Mouse (Mus musculus) kidney, adult 2 months (tissue): ENCODE data around the gene Ralgps1.

Experiments
- CTCF ChIP-seq: fragments of 200-500 bp; conservative IDR thresholded peaks from 2 replicates; pipeline ENCODE4 v1.5.1; 2011; ENCODE audit warnings: low read depth, mild to moderate bottlenecking, control low read depth, low read length, moderate library complexity, mixed read lengths; ENCODE audit not compliant: insufficient read depth, insufficient read length
- POLR2A ChIP-seq: fragments of 200-500 bp; IDR thresholded peaks from one replicate; pipeline ENCODE4 v1.6.1; 2011; ENCODE audit warnings: low read depth, low read length, control low read depth

- TF ChIP-seq CTCF (no peak), POLR2A (no peak)
Observed at GRCm38 (mm10) chr2:33134766-33135490, 236.4 kb downstream of the Ralgps1 start.
